Mouse (Mus musculus) adrenal gland, postnatal 10 days (tissue): ENCODE results near the gene Cptp. TPM values are rescaled to one million over a fixed set of nuclear protein-coding genes. Genes with fewer than 3 reads are reported as not detected.

Source experiments
- DNase-seq: peaks from one replicate; pipeline ENCODE4 v3.0.0; 2021; ENCODE audit warnings: mixed read lengths
- long read RNA-seq, 2 experiments: library from polyadenylated mRNA; stranded (forward); transcript quantifications; one replicate each; pipeline ENCODE4 v2.0.0; 2021
- total RNA-seq, 2 experiments: library from RNA; stranded (reverse); gene quantifications; 2 replicates each; pipeline ENCODE4 v1.2.3; 2021

The Cptp gene
- total RNA-seq = 10 to 100 TPM; 17.6 to 18.4 TPM
- long read RNA-seq, experiment 1, transcript Cptp-201 (3 exons, 2,662 nt) = major isoform, 19 of 24 reads
- long read RNA-seq, experiment 1, partial matches to known transcripts = 2 of 24 reads
- long read RNA-seq, experiment 1, other reads (novel, unspliced or antisense) = 3 of 24 reads
- long read RNA-seq, experiment 2, transcript Cptp-201 (3 exons, 2,662 nt) = major isoform, 17 of 20 reads
- long read RNA-seq, experiment 2, partial matches to known transcripts = 0 of 20 reads
- long read RNA-seq, experiment 2, other reads (novel, unspliced or antisense) = 3 of 20 reads

- DNase-seq = peak; percentile 98
Measured at GRCm38 (mm10) chr4:155869317-155870033, at the start of gene Cptp, which contains the start of gene Ints11. Gene Cptp (minus strand): TSS chr4:155869440. Gene Ints11 (plus strand): TSS chr4:155869546.

- DNase-seq = peak; percentile 2
Measured at GRCm38 (mm10) chr4:155908751-155909150, 39.5 kb upstream of the Cptp start.

- peak; percentile 10 for DNase-seq
Measured at GRCm38 (mm10) chr4:155908281-155908680, 39.0 kb upstream of the Cptp start.

- DNase-seq = peak; percentile 7
Measured at GRCm38 (mm10) chr4:155907003-155907402, 37.8 kb upstream of the Cptp start.

- DNase-seq = peak; percentile 1
Measured at GRCm38 (mm10) chr4:155906125-155906524, 36.9 kb upstream of the Cptp start.

- DNase-seq = peak; percentile 2
Measured at GRCm38 (mm10) chr4:155905634-155906033, 36.4 kb upstream of the Cptp start.

- DNase-seq = peak; percentile 33
Measured at GRCm38 (mm10) chr4:155904318-155905102, 35.3 kb upstream of the Cptp start.

- no peak for DNase-seq
Measured at GRCm38 (mm10) chr4:155903246-155903645, 34.0 kb upstream of the Cptp start.

- peak; percentile 49 for DNase-seq
Measured at GRCm38 (mm10) chr4:155901205-155901604, 32.0 kb upstream of the Cptp start.

GRCm38 (mm10) chr4:155899355-155899754, 30.1 kb upstream of the Cptp start:
- no peak for DNase-seq

GRCm38 (mm10) chr4:155898318-155898717, 29.1 kb upstream of the Cptp start:
- no peak for DNase-seq

- DNase-seq = no peak
Measured at GRCm38 (mm10) chr4:155896461-155896860, 27.2 kb upstream of the Cptp start.

- DNase-seq = no peak
Measured at GRCm38 (mm10) chr4:155895826-155896225, 26.6 kb upstream of the Cptp start.

GRCm38 (mm10) chr4:155895216-155895615, 26.0 kb upstream of the Cptp start:
- DNase-seq = peak; percentile 58

- DNase-seq = peak; percentile 80
Measured at GRCm38 (mm10) chr4:155894311-155894881, 25.2 kb upstream of the Cptp start.

GRCm38 (mm10) chr4:155893212-155893690, 24.0 kb upstream of the Cptp start:
- DNase-seq = no peak

- peak; percentile 62 for DNase-seq
Measured at GRCm38 (mm10) chr4:155892438-155893211, 23.4 kb upstream of the Cptp start.

- DNase-seq = peak; percentile 93
Measured at GRCm38 (mm10) chr4:155892017-155892416, 22.8 kb upstream of the Cptp start.

GRCm38 (mm10) chr4:155891551-155892001, 22.3 kb upstream of the Cptp start, which contains the start of the genes Pusl1 and Acap3:
Gene Pusl1 (minus strand): TSS chr4:155891781.
Gene Acap3 (plus strand): TSS chr4:155891822.
- DNase-seq = peak; percentile 98

- peak; percentile 38 for DNase-seq
Measured at GRCm38 (mm10) chr4:155891011-155891471, 21.8 kb upstream of the Cptp start.

GRCm38 (mm10) chr4:155889316-155889715, 20.1 kb upstream of the Cptp start:
- DNase-seq = no peak
